Mouse (Mus musculus) midbrain, embryonic 10.5 days (tissue): ENCODE results near the gene Nfkbie. TPM values are rescaled to one million over a fixed set of nuclear protein-coding genes. Genes with fewer than 3 reads are reported as not detected.

Experiments
- DNase-seq: peaks from one replicate; pipeline ENCODE4 v3.0.0-alpha.2; 2017; ENCODE audit warnings: low spot score
- H3K27ac ChIP-seq: fragments of 300-500 bp; sonication (generic); replicated peaks from 2 replicates; pipeline ENCODE4 v1.5.1; 2016; ENCODE audit warnings: mild to moderate bottlenecking
- H3K27me3 ChIP-seq: fragments of 300-500 bp; sonication (generic); 2 replicates; pipeline ENCODE4 v1.6.1; 2016; ENCODE audit warnings: low read depth, mild to moderate bottlenecking; ENCODE audit not compliant: poor library complexity, severe bottlenecking
- H3K36me3 ChIP-seq: fragments of 300-500 bp; sonication (generic); 2 replicates; pipeline ENCODE4 v1.6.1; 2016; ENCODE audit warnings: mild to moderate bottlenecking, moderate library complexity
- H3K4me1 ChIP-seq: fragments of 300-500 bp; sonication (generic); 2 replicates; pipeline ENCODE4 v1.6.1; 2016
- H3K4me3 ChIP-seq: fragments of 300-500 bp; sonication (generic); 2 replicates; pipeline ENCODE4 v1.5.1; 2016; ENCODE audit warnings: mild to moderate bottlenecking, moderate library complexity
- H3K9me3 ChIP-seq: fragments of 300-500 bp; sonication (generic); replicated peaks from 2 replicates; pipeline ENCODE4 v1.6.1; 2016; ENCODE audit warnings: mild to moderate bottlenecking
- WGBS: fragments of 180-500 bp; shearing (Covaris S2); methylation state at CpG from one replicate; pipeline ENCODE4 v1.1.7; 2016; 5-methylcytosine and 5-hydroxymethylcytosine counted together
- polyA plus RNA-seq: library from polyadenylated mRNA; unstranded; fragments of >200 nt; fragmentation: Nextera tagmentation; extraction: Ambion mirVana; gene quantifications from 2 replicates; pipeline ENCODE4 v1.2.1, GENCODE M21; 2016

Nfkbie gene
- polyA plus RNA-seq, 1 experiment from 2014 or later, result 9.2 TPM

DNA sequence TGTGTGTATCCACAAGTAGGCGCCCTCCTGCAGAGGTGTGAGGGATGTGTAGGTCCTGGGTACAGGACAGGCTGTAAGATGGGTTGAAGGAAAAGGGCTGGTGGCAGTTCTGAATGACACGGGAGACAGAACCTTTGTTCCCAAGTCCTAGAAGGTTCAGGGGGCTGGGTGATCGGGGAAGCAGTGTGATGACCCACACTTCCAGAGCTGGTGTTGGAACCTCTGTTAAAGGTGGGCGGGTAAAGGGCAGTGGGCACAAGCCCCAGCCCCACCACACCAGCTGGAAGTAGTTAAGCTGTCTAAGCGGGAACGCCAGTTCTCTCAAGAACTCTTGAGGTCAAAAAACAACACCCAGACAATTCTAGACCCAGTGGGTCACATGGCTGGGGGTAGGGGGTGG is 34.9 kb downstream of the Nfkbie start:
- no peak overlapping the region for H3K27ac ChIP-seq
- peaks cover 39% of the 10 kb centered on the region for H3K27me3 ChIP-seq
- H3K4me1 ChIP-seq, result peaks cover 57% of the 10 kb centered on the region
- H3K36me3 ChIP-seq, result peaks cover 41% of the 10 kb centered on the region
- H3K9me3 ChIP-seq, result peaks cover 8% of the 10 kb centered on the region; the same call in 1 of the 2 replicates
- H3K4me3 ChIP-seq, result no peak overlapping the region
- 89% methylated on average over 6 of the region's 6 CpGs for WGBS
- no peak for DNase-seq

DNA sequence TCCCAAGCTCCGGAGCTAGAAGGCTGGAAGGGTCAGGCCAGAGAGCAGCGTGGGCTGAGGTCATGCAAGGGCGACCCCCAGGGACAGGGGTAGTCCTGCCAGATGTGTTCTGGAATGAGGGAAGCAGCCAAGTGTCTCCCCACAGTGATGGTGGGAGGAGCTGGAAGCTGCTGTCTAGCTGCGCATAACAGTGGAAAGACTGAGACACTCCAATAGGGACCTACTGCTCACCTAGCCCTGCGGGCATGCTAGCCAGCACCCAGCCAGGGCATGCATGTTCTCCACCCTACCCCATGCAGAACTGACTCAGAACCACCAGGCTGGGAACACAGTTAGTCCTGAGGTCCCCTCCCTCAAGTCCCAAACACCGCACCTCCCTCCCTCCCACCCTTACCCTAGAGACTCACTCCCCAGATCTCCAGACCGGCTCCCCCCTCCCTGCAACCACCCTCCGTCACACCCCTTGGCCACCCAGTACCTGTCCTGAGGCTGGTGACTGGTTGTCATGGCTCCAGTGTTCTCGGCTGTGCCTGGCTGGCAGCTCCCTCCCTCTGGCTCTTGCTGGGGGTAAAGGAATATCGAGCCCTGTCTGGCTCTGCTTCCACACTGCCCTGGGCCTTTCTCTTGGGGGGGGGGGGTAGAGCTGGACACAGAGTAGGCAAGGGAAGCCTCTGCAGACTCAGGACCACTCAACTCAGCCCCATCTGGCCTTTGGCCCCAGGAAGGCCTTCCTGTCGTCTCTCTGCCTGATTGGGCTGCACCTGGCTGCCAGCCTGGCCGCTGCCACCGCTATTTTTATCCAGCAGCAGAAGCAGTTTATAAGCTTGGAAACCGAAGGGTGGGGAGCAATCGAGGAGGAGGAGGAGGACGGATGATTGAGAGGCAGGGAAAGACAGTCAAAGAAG is 36.5 kb downstream of the Nfkbie start:
- DNase-seq, result no peak
- H3K36me3 ChIP-seq, result peaks cover 29% of the 10 kb centered on the region
- WGBS, result 58% methylated on average over 16 of the region's 16 CpGs
- H3K27me3 ChIP-seq, result peaks cover 54% of the 10 kb centered on the region
- peak overlapping the region; percentile 66 for H3K4me3 ChIP-seq
- H3K27ac ChIP-seq, result peak overlapping the region; percentile 56
- H3K4me1 ChIP-seq, result peaks cover 63% of the 10 kb centered on the region
- peaks cover 2% of the 10 kb centered on the region; the same call in 1 of the 2 replicates for H3K9me3 ChIP-seq

DNA sequence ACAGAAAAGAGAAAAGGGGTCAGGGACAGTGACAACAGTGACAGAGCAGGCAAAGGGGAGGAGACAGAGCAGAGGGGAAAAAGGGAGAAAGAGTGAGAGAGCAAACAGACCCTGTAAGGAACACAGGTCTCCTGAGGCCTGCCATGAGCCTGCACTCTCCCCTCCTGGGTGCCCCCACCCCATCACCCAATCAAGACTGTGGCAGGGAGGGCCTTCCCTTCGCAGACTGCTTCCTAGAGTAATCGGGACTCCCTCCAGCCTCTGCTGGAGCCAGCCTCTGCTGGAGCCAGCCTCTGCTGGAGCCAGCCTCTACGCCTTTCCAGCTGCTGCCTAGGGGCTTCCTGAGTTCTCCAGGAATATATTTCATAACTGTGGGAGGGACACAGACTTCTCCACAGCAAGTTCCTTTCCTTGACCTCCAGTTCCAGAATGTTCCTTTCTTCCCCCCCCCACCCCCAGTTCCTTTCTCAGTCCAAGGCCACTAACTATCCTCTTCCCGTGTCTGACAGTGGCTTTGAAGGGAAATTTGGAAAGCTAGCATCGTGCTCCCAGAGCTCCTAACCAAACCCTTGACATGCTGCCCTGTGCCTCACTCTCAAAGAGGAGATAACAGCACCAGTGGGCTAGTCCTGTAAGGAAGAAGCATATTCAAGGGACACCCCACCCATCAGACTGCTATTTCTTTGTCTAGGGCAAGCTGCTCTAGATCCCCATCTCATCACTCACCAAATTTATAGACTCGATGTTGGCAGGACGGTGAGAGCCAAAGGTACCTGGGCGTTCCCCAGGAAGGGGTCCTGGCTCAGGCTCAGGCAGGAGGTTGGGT is 37.3 kb downstream of the Nfkbie start:
- peaks cover 71% of the 10 kb centered on the region for H3K4me1 ChIP-seq
- peaks cover 23% of the 10 kb centered on the region for H3K36me3 ChIP-seq
- H3K9me3 ChIP-seq, result no peaks in the 10 kb centered on the region
- H3K27me3 ChIP-seq, result peaks cover 63% of the 10 kb centered on the region
- 57% methylated on average over 8 of the region's 8 CpGs for WGBS
- peak overlapping the region; percentile 66 for H3K4me3 ChIP-seq
- DNase-seq, result no peak
- peak overlapping the region; percentile 56 for H3K27ac ChIP-seq

DNA sequence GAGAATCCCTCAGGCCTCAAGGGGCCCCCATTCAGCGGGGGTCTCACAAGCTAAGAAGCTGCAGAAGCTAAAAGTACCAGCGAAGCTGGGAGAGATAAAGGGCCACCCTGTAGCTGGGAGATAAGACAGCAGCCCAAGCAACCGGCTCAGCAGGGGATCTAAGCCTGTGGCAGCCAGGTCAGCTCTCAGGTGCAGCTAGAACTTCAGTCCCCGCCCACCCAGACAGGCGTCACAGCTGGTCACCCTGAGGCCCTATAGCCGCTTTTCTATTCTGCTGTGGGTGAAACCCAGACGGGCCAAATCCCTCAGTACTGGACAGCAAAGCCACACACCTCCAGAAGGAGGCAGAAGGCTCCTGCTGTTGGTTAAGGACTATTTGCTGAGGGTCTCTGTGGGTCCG is 38.0 kb downstream of the Nfkbie start:
- peak overlapping the region; percentile 66 for H3K4me3 ChIP-seq
- H3K27me3 ChIP-seq, result peaks cover 70% of the 10 kb centered on the region
- peaks cover 20% of the 10 kb centered on the region for H3K36me3 ChIP-seq
- H3K9me3 ChIP-seq, result no peaks in the 10 kb centered on the region
- H3K4me1 ChIP-seq, result peaks cover 77% of the 10 kb centered on the region
- WGBS, result 13% methylated on average over 8 of the region's 8 CpGs
- DNase-seq, result no peak
- H3K27ac ChIP-seq, result no peak overlapping the region

DNA sequence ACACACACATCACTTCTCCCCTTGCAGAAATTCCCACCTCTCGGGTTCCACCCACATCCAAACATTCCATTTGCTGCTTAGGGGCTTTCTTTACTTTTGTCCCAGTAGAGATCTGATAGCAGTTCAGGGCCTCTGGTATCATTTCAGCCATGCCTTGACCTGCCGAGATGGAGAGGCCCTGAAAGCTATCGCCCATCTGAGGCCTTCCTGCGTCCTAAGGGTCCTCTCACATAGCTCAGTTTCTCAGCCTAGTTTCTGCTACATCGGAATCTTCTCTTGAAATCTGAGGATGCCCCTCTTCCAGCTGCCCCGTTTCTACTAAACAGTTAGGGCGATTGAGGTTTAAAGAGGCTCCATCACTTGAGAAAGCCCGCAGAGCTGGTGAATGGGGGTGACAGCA is 38.7 kb downstream of the Nfkbie start:
- DNase-seq, result no peak
- H3K9me3 ChIP-seq, result no peaks in the 10 kb centered on the region
- WGBS, result 42% methylated on average over 8 of the region's 8 CpGs
- peaks cover 77% of the 10 kb centered on the region for H3K27me3 ChIP-seq
- H3K4me3 ChIP-seq, result peak overlapping the region; percentile 66
- H3K36me3 ChIP-seq, result peaks cover 13% of the 10 kb centered on the region
- peaks cover 84% of the 10 kb centered on the region for H3K4me1 ChIP-seq
- no peak overlapping the region for H3K27ac ChIP-seq

DNA sequence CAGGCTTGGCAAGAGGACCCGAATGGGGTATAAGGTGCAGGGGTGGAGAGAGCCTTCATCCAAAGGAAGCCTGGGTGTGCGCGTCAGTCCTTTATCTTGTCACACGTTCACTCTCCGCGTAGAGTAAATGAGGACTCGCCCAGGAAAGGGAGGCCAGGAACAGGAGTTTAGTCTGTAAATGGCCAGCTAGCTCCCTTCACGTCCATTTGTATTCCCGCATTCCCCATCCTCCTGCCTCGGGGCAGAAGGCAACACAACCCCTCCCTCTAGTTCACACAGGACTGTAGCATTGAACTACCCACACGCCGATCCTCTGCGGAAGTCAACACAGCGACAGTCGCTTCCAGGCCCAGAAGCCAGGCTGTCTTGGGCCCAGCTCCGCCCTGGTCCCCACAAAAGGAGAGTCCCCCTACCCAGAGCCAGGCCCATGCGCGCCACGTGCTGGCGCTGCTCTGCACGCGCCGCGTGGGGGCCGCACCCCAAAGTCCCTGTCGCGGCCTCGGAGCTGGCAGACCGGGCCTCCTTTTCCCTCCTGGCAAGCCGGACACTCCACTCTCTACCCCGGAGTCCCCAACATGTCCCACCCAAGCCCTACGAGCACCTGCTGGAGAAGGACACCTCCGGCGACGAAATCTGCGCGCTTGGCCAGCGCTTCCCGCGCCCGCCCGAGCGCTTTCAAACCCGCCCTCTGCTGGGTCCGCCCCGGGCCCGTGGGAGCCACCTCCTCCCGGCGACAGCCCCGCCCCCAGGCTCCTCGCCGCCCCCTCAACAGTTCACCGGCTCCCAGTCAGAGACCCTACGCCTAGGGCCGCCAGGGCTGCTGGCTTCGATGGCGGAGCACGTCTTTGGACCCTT is 39.6 kb downstream of the Nfkbie start:
- H3K27me3 ChIP-seq, result peaks cover 86% of the 10 kb centered on the region
- peak overlapping the region; percentile 66 for H3K4me3 ChIP-seq
- 2% methylated on average over 58 of the region's 58 CpGs for WGBS
- H3K27ac ChIP-seq, result peak overlapping the region; percentile 81
- no peaks in the 10 kb centered on the region for H3K9me3 ChIP-seq
- DNase-seq, result peak; percentile 77
- H3K36me3 ChIP-seq, result peaks cover 4% of the 10 kb centered on the region; the same call in 1 of the 2 replicates
- peaks cover 93% of the 10 kb centered on the region for H3K4me1 ChIP-seq

DNA sequence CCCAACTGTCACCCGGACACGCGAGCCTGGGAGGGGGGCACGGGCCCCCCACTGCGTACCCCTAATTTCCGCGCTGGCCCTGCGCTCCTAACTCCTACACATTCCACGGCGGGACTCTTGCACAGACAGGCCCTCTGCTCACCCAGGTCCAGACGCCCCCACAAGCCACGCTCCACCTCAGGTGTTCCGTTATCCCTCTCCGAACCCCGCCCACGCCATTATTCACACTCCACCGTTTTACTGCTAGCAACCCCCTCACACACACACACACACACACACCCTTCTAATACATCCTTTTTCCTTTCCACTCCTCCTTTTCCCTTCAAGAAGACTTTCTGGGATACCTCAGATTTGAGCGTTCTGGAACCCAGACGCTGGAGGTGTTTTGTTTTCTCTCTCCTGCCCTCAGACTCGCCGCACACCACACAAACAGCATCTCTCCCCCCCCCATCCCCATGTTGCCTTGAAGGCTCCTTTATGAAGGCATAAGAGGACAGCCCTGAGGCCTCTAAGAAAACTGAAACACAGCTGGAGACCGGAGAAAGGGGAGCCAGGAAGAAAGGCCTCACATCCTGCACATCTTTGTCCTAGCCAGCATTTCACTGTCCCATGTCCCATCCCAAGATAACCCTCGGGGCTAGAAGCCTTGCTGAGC is 40.4 kb downstream of the Nfkbie start:
- DNase-seq, result no peak
- peaks cover 93% of the 10 kb centered on the region for H3K27me3 ChIP-seq
- no peaks in the 10 kb centered on the region for H3K36me3 ChIP-seq
- H3K4me1 ChIP-seq, result peaks cover 90% of the 10 kb centered on the region
- 3% methylated on average over 23 of the region's 23 CpGs for WGBS
- peak overlapping the region; percentile 66 for H3K4me3 ChIP-seq
- H3K27ac ChIP-seq, result peak overlapping the region; percentile 81
- no peaks in the 10 kb centered on the region for H3K9me3 ChIP-seq

DNA sequence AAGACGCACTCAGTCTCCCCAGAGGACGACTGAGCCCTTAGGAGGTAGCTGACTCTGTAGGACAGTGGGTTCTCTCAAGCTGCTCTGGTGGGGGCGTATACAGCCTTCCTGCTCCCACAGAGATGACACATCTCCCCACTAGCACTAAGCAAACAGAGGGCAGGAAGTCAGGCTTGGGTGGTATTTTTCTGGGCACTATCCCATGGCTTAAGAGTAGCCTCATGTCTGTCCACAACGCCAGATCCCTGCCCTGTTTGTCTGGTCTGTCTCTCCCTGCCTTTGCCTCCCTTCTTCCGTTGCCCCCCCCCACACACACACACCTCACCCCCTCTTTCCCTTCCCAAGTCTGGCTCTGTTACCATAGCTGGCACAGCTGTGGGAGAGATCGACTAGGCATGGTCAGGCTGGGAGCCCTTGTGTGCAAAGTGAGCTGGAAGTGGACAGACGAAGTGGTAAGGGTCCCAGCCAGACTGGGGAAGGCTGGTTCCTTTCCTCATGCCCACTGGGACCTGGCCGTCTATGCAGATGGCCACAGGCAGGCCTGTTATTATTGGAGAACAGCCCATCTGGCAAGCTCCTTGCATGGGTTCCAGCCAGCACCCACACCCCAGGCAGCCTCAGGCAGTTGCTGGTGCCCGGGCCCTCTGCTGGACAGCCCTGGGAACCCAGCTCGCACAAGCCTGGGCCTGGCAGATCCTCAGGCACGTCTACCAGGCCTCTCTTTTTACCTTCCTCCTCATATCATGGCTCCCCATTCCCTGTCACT is 41.3 kb downstream of the Nfkbie start:
- Histone ChIP-seq H3K27ac (peak overlapping the region; percentile 81), H3K36me3 (no peaks in the 10 kb centered on the region), H3K9me3 (no peaks in the 10 kb centered on the region), H3K4me3 (0 out of 2 replicates have a peak overlapping the region, but pooled peaks have one; percentile 7), H3K27me3 (peaks cover 100% of the 10 kb centered on the region), H3K4me1 (peaks cover 91% of the 10 kb centered on the region)
- WGBS, result 30% methylated on average over 11 of the region's 11 CpGs
- peak; percentile 63 for DNase-seq

DNA sequence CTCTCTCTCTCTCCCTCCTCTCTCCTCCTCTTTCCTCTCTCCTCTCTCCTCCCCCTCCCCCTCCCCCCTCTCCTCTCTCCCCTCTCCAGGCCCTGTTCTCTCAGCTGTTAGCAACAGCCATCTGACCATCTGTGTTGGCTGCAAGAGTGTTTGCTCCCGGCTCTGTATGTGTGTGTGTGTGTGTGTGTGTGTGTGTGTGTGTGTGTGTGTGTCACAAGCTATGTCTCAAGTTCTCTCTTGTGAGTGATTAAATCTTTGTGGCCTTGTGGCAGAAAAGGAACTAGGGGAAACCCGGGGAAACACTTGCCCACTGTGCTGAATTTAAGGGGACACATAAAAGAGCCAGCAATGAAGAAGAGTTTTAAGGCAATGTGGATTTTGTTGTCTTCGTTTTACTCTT is 42.3 kb downstream of the Nfkbie start:
- WGBS, result 54% methylated on average over 3 of the region's 3 CpGs
- DNase-seq, result peak; percentile 40
- peaks cover 99% of the 10 kb centered on the region for H3K27me3 ChIP-seq
- no peak overlapping the region for H3K27ac ChIP-seq
- H3K36me3 ChIP-seq, result no peaks in the 10 kb centered on the region
- H3K9me3 ChIP-seq, result no peaks in the 10 kb centered on the region
- H3K4me3 ChIP-seq, result no peak overlapping the region
- H3K4me1 ChIP-seq, result peaks cover 87% of the 10 kb centered on the region

DNA sequence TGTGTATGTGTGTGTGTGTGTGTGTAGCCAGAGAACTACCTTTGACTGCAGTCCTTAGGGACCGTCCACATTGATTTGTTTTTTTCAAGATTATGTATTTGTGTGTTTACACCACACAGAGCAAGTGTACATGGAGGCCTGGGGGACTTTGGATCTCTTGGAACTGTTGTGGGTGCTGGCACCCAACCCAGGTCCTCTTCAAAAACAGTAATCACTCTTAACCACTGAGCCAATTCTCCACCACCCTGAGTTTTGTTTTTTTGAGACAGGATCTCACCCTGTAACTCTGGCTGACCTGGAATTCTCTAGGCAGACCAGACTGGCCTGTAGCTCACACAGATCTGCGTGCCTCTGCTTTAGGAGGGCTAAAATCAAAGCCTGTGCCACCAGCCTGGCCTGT is 42.9 kb downstream of the Nfkbie start:
- Histone ChIP-seq H3K27me3 (peaks cover 96% of the 10 kb centered on the region), H3K27ac (no peak overlapping the region)

DNA sequence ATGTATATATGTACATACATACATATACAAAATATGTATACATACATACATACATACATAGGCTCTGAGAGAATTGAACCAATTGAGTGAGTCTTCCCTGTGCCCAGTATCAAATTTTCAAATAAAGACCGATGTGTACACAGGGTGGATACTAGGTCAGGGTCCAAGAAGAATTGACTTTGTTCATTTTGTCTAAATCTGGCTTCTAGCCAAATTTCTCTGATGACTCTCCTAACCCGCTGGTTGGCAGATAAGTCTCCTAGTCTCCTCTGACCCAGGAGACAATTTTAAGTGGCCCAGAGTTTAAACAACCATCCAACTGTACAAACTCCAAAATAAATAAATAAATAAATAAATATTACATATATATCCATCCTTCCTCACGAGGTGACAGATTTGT is 43.4 kb downstream of the Nfkbie start:
- peak overlapping the region; percentile 56 for H3K4me3 ChIP-seq

More for the DNA sequence above, 42.9 kb downstream of the Nfkbie start:
- Histone ChIP-seq H3K4me3 (no peak overlapping the region), H3K36me3 (no peaks in the 10 kb centered on the region), H3K4me1 (peaks cover 81% of the 10 kb centered on the region), H3K9me3 (no peaks in the 10 kb centered on the region)
- 90% methylated on average over 2 of the region's 2 CpGs for WGBS
- DNase-seq, result no peak

More for the DNA sequence above, 43.4 kb downstream of the Nfkbie start:
- 64% methylated on average over 3 of the region's 3 CpGs for WGBS
- H3K4me1 ChIP-seq, result peaks cover 76% of the 10 kb centered on the region
- no peaks in the 10 kb centered on the region for H3K36me3 ChIP-seq
- H3K27ac ChIP-seq, result peak overlapping the region; percentile 81
- no peak for DNase-seq
- H3K9me3 ChIP-seq, result no peaks in the 10 kb centered on the region
- H3K27me3 ChIP-seq, result peaks cover 91% of the 10 kb centered on the region
